In genomic region chr5:99513209-99513880, GRCm38 (mm10) we compare ENCODE assay signal across 19 mouse cellular contexts.
A peak's percentile ranks its signal among the peaks of the same experiment; 100 is the strongest.
DNase-seq lines count a peak whose midpoint lies in the region; ATAC-seq lines count a peak whose summit lies in the region.
"Had no signal": no experiment of that assay in that cellular context is flagged by ENCODE, and none has a peak within 500 bp of the region (broad histone marks: within the 10 kb centered on the region; RNA-seq: fewer than 3 reads in every experiment).

No protein-coding gene starts in this region.

- 60% methylated on average over 9 of the region's 9 CpGs for WGBS in embryonic facial prominence, embryonic 10.5 days
- 16% methylated on average over 9 of the region's 9 CpGs for WGBS in forebrain, embryonic 13.5 days
- WGBS in hindbrain, embryonic 15.5 days = 29% methylated on average over 9 of the region's 9 CpGs
- 15% methylated on average over 9 of the region's 9 CpGs for WGBS in midbrain, embryonic 15.5 days
- 84% methylated on average over 9 of the region's 9 CpGs for WGBS in heart, embryonic 10.5 days

- H3K9me3 ChIP-seq in embryonic facial prominence, embryonic 10.5 days = no peaks in the 10 kb centered on the region
- no peaks in the 10 kb centered on the region for H3K9me3 ChIP-seq in forebrain, embryonic 13.5 days (replicated peaks)
- no peaks in the 10 kb centered on the region for H3K9me3 ChIP-seq in hindbrain, embryonic 15.5 days
- no peaks in the 10 kb centered on the region for H3K9me3 ChIP-seq in midbrain, embryonic 15.5 days
- no peaks in the 10 kb centered on the region for H3K9me3 ChIP-seq in heart, embryonic 10.5 days
- H3K9me3 ChIP-seq: embryonic facial prominence, embryonic 12.5 days; intestine, embryonic 15.5 days; kidney, embryonic 15.5 days had no signal

- peak; percentile 43; the same call in 1 of the 2 replicates for ATAC-seq in forebrain, embryonic 13.5 days
- ATAC-seq in hindbrain, embryonic 15.5 days (ENCODE audit: low FRiP score, low read depth) = peak; percentile 38; the same call in 1 of the 2 replicates
- peak; percentile 76 for ATAC-seq in midbrain, embryonic 15.5 days (replicated peaks)
- ATAC-seq: CD4-positive, CD25-positive, alpha-beta regulatory T cell, adult 4 months; intestine, embryonic 15.5 days had no signal

- no peak overlapping the region for H3K9ac ChIP-seq in forebrain, embryonic 13.5 days
- no peak overlapping the region for H3K9ac ChIP-seq in hindbrain, embryonic 15.5 days
- H3K9ac ChIP-seq in midbrain, embryonic 15.5 days = no peak overlapping the region
- H3K9ac ChIP-seq: embryonic facial prominence, embryonic 12.5 days; intestine, embryonic 15.5 days; kidney, embryonic 15.5 days; lung, embryonic 14.5 days had no signal

- H3K4me3 ChIP-seq in embryonic facial prominence, embryonic 10.5 days = no peak overlapping the region
- H3K4me3 ChIP-seq in forebrain, embryonic 13.5 days = no peak overlapping the region
- H3K4me3 ChIP-seq in hindbrain, embryonic 15.5 days = no peak overlapping the region
- no peak overlapping the region for H3K4me3 ChIP-seq in midbrain, embryonic 15.5 days
- no peak overlapping the region for H3K4me3 ChIP-seq in heart, embryonic 10.5 days
- H3K4me3 ChIP-seq: embryonic facial prominence, embryonic 12.5 days; intestine, embryonic 15.5 days; kidney, embryonic 15.5 days; myocyte had no signal

- peaks cover 34% of the 10 kb centered on the region for H3K4me1 ChIP-seq in embryonic facial prominence, embryonic 10.5 days
- H3K4me1 ChIP-seq in forebrain, embryonic 13.5 days = peaks cover 27% of the 10 kb centered on the region
- H3K4me1 ChIP-seq in hindbrain, embryonic 15.5 days (replicated peaks) = peaks cover 5% of the 10 kb centered on the region; the same call in 1 of the 2 replicates
- H3K4me1 ChIP-seq in midbrain, embryonic 15.5 days = peaks cover 10% of the 10 kb centered on the region
- H3K4me1 ChIP-seq in heart, embryonic 10.5 days = 0 out of 2 replicates have a peak, but pooled peaks cover 8% of the 10 kb centered on the region
- H3K4me1 ChIP-seq: intestine, embryonic 15.5 days; kidney, embryonic 15.5 days had no signal

- H3K36me3 ChIP-seq in embryonic facial prominence, embryonic 10.5 days (replicated peaks) = no peaks in the 10 kb centered on the region
- no peaks in the 10 kb centered on the region for H3K36me3 ChIP-seq in forebrain, embryonic 13.5 days (ENCODE audit: poor library complexity, severe bottlenecking)
- no peaks in the 10 kb centered on the region for H3K36me3 ChIP-seq in hindbrain, embryonic 15.5 days
- H3K36me3 ChIP-seq in midbrain, embryonic 15.5 days (replicated peaks) = no peaks in the 10 kb centered on the region
- H3K36me3 ChIP-seq in heart, embryonic 10.5 days = no peaks in the 10 kb centered on the region
- H3K36me3 ChIP-seq: embryonic facial prominence, embryonic 12.5 days; intestine, embryonic 15.5 days; kidney, embryonic 15.5 days had no signal

- intact Hi-C loops in left cerebral cortex, postnatal 25 days (cut with DNase I) = no loop called here

- no peak for DNase-seq in embryonic facial prominence, embryonic 10.5 days (ENCODE audit: low spot score)
- DNase-seq in heart, embryonic 10.5 days (ENCODE audit: low spot score) = no peak
- no peak for DNase-seq in adrenal gland, adult 8-10 months
- no peak for DNase-seq in left cerebral cortex, postnatal 25 days (ENCODE audit: low spot score in 2 of 2)
- DNase-seq: adrenal gland, adult 2 months; cerebellum, postnatal 10 days; gastrocnemius, postnatal 14 days; heart, postnatal 14 days; liver; lung, embryonic 14.5 days had no signal

- H3K4me2 ChIP-seq in forebrain, embryonic 13.5 days = no peak overlapping the region
- H3K4me2 ChIP-seq in hindbrain, embryonic 15.5 days = no peak overlapping the region
- H3K4me2 ChIP-seq in midbrain, embryonic 15.5 days = no peak overlapping the region
- H3K4me2 ChIP-seq: embryonic facial prominence, embryonic 12.5 days; intestine, embryonic 15.5 days; kidney, embryonic 15.5 days; lung, embryonic 14.5 days had no signal

- no peaks in the 10 kb centered on the region for H3K27me3 ChIP-seq in embryonic facial prominence, embryonic 10.5 days (replicated peaks; ENCODE audit: low read depth, poor library complexity, severe bottlenecking)
- H3K27me3 ChIP-seq in forebrain, embryonic 13.5 days = no peaks in the 10 kb centered on the region
- H3K27me3 ChIP-seq in hindbrain, embryonic 15.5 days = no peaks in the 10 kb centered on the region
- no peaks in the 10 kb centered on the region for H3K27me3 ChIP-seq in midbrain, embryonic 15.5 days (replicated peaks)
- no peaks in the 10 kb centered on the region for H3K27me3 ChIP-seq in heart, embryonic 10.5 days (ENCODE audit: insufficient read depth, poor library complexity, severe bottlenecking)
- H3K27me3 ChIP-seq: embryonic facial prominence, embryonic 12.5 days; intestine, embryonic 15.5 days; kidney, embryonic 15.5 days had no signal

- H3K27ac ChIP-seq in embryonic facial prominence, embryonic 10.5 days (replicated peaks) = peak overlapping the region; percentile 51; the same call in 1 of the 2 replicates
- H3K27ac ChIP-seq in forebrain, embryonic 13.5 days = no peak overlapping the region
- no peak overlapping the region for H3K27ac ChIP-seq in hindbrain, embryonic 15.5 days (replicated peaks)
- 0 out of 2 replicates have a peak overlapping the region, but pooled peaks have one; percentile 10 for H3K27ac ChIP-seq in midbrain, embryonic 15.5 days
- H3K27ac ChIP-seq in heart, embryonic 10.5 days = no peak overlapping the region
- H3K27ac ChIP-seq: embryonic facial prominence, embryonic 12.5 days; intestine, embryonic 15.5 days; kidney, embryonic 15.5 days; macrophage had no signal

Comparison
In these comparisons a context has a peak if more than half of its experiments do, and no peak if none do; other contexts are left out.
1. H3K27ac ChIP-seq: peak in embryonic facial prominence, embryonic 10.5 days (single experiment) and midbrain, embryonic 15.5 days (single experiment); none in forebrain, embryonic 13.5 days (single experiment), hindbrain, embryonic 15.5 days (single experiment) and heart, embryonic 10.5 days (single experiment).
2. Peak in every context shown above with its lines, with median percentiles within 50 percentile points of each other: ATAC-seq.